Mouse (Mus musculus) stomach, embryonic 14.5 days (tissue): ENCODE measurements at regions not wholly inside any gene's neighbourhood (a gene's known extent, or its start where the extent isn't known, plus 50 kb on each side); places are given as distances from the start of the nearest gene placed in this dataset.

Source experiments
- ATAC-seq: fragments of 200-750 bp; cut with Nextera tagmentation; 2 replicates; pipeline ENCODE4 v1.8.0; 2017; ENCODE audit warnings: low read depth, moderate TSS enrichment; ENCODE audit not compliant: insufficient number of reproducible peaks, insufficient read depth, low FRiP score
- H3K27ac ChIP-seq: fragments of 300-500 bp; sonication (generic); 2 replicates; pipeline ENCODE4 v1.5.1; 2014; ENCODE audit warnings: mild to moderate bottlenecking, low read length, moderate library complexity, mixed read lengths
- H3K27me3 ChIP-seq: fragments of 300-500 bp; sonication (generic); 2 replicates; pipeline ENCODE4 v1.6.1; 2014; ENCODE audit warnings: low read length, control low read depth, mixed read lengths; ENCODE audit not compliant: control insufficient read depth, insufficient read depth
- H3K36me3 ChIP-seq: fragments of 300-500 bp; sonication (generic); 2 replicates; pipeline ENCODE4 v1.6.1; 2014; ENCODE audit warnings: mild to moderate bottlenecking, control low read depth, low read length, moderate library complexity, mixed read lengths; ENCODE audit not compliant: control insufficient read depth, insufficient read depth
- H3K4me1 ChIP-seq: fragments of 300-500 bp; sonication (generic); 2 replicates; pipeline ENCODE4 v1.6.1; 2014; ENCODE audit warnings: low read length, control low read depth, mixed read lengths; ENCODE audit not compliant: control insufficient read depth, insufficient read depth
- H3K4me2 ChIP-seq: fragments of 300-500 bp; sonication (generic); replicated peaks from 2 replicates; pipeline ENCODE4 v1.6.1; 2014; ENCODE audit warnings: low read depth, low read length, control low read depth
- H3K4me3 ChIP-seq: fragments of 300-500 bp; sonication (generic); 2 replicates; pipeline ENCODE4 v1.5.1; 2014; ENCODE audit warnings: low read depth, low read length, control low read depth
- H3K9ac ChIP-seq: fragments of 300-500 bp; sonication (generic); replicated peaks from 2 replicates; pipeline ENCODE4 v1.6.1; 2014; ENCODE audit warnings: low read depth, mild to moderate bottlenecking, control low read depth, low read length, moderate library complexity, mixed read lengths
- H3K9me3 ChIP-seq: fragments of 300-500 bp; sonication (generic); 2 replicates; pipeline ENCODE4 v1.6.1; 2016; ENCODE audit warnings: low read depth, low read length, control low read depth; ENCODE audit not compliant: control insufficient read depth
- WGBS: fragments of 180-500 bp; shearing (Covaris S2); extraction: QIAGEN DNeasy Blood & Tissue Kit; methylation state at CpG from one replicate; pipeline ENCODE4 v1.1.7; 2014; 5-methylcytosine and 5-hydroxymethylcytosine counted together

GRCm38 (mm10) chrX:158971726-158972125 lies 238.4 kb upstream of the Rps6ka3 start:
- Histone ChIP-seq H3K9me3 (no peaks in the 10 kb centered on the region), H3K9ac (no peak overlapping the region), H3K4me3 (no peak overlapping the region), H3K4me2 (no peak overlapping the region), H3K4me1 (no peaks in the 10 kb centered on the region), H3K27me3 (no peaks in the 10 kb centered on the region), H3K36me3 (no peaks in the 10 kb centered on the region), H3K27ac (no peak overlapping the region)
- no peak for ATAC-seq
- WGBS = 70% methylated on average over 5 of the region's 5 CpGs

GRCm38 (mm10) chrX:158976648-158977047 lies 233.5 kb upstream of the Rps6ka3 start:
- ATAC-seq = no peak
- Histone ChIP-seq H3K4me1 (no peaks in the 10 kb centered on the region), H3K9me3 (no peaks in the 10 kb centered on the region)

GRCm38 (mm10) chrX:158984721-158985120 lies 225.4 kb upstream of the Rps6ka3 start:
- no peak for ATAC-seq
- H3K36me3 ChIP-seq = no peaks in the 10 kb centered on the region
- no peak overlapping the region for H3K4me3 ChIP-seq
- H3K9me3 ChIP-seq = no peaks in the 10 kb centered on the region
- H3K4me1 ChIP-seq = no peaks in the 10 kb centered on the region
- H3K27me3 ChIP-seq = no peaks in the 10 kb centered on the region
- H3K9ac ChIP-seq = no peak overlapping the region
- H3K4me2 ChIP-seq = no peak overlapping the region
- 70% methylated on average over 2 of the region's 2 CpGs for WGBS
- no peak overlapping the region for H3K27ac ChIP-seq

More at GRCm38 (mm10) chrX:158976648-158977047, 233.5 kb upstream of the Rps6ka3 start:
- H3K4me3 ChIP-seq = no peak overlapping the region
- H3K4me2 ChIP-seq = no peak overlapping the region
- H3K36me3 ChIP-seq = no peaks in the 10 kb centered on the region
- H3K9ac ChIP-seq = no peak overlapping the region
- 47% methylated on average over 4 of the region's 5 CpGs for WGBS
- no peaks in the 10 kb centered on the region for H3K27me3 ChIP-seq
- no peak overlapping the region for H3K27ac ChIP-seq

GRCm38 (mm10) chrX:158987676-158988075 lies 222.4 kb upstream of the Rps6ka3 start:
- no peak for ATAC-seq
- H3K9me3 ChIP-seq = no peaks in the 10 kb centered on the region
- no peak overlapping the region for H3K27ac ChIP-seq
- H3K4me3 ChIP-seq = no peak overlapping the region
- H3K27me3 ChIP-seq = no peaks in the 10 kb centered on the region
- WGBS = 47% methylated on average over 3 of the region's 3 CpGs
- no peaks in the 10 kb centered on the region for H3K4me1 ChIP-seq
- H3K4me2 ChIP-seq = no peak overlapping the region
- no peak overlapping the region for H3K9ac ChIP-seq
- no peaks in the 10 kb centered on the region for H3K36me3 ChIP-seq

- Histone ChIP-seq H3K9ac (no peak overlapping the region), H3K27ac (no peak overlapping the region), H3K4me2 (no peak overlapping the region), H3K36me3 (no peaks in the 10 kb centered on the region), H3K4me3 (no peak overlapping the region), H3K27me3 (no peaks in the 10 kb centered on the region), H3K4me1 (no peaks in the 10 kb centered on the region), H3K9me3 (no peaks in the 10 kb centered on the region)
- no peak for ATAC-seq
- WGBS = 83% methylated on average over 1 of the region's 1 CpGs
Observed at GRCm38 (mm10) chrX:159018955-159019354, 191.2 kb upstream of the Rps6ka3 start.

GRCm38 (mm10) chrX:159026311-159026710 lies 183.8 kb upstream of the Rps6ka3 start:
- H3K9me3 ChIP-seq = no peaks in the 10 kb centered on the region
- ATAC-seq = no peak
- 90% methylated on average over 1 of the region's 1 CpGs for WGBS
- H3K4me2 ChIP-seq = no peak overlapping the region
- H3K27ac ChIP-seq = no peak overlapping the region
- no peak overlapping the region for H3K9ac ChIP-seq
- H3K27me3 ChIP-seq = no peaks in the 10 kb centered on the region
- H3K4me3 ChIP-seq = no peak overlapping the region
- no peaks in the 10 kb centered on the region for H3K36me3 ChIP-seq
- H3K4me1 ChIP-seq = no peaks in the 10 kb centered on the region

- Histone ChIP-seq H3K4me2 (no peak overlapping the region), H3K9ac (no peak overlapping the region), H3K4me3 (no peak overlapping the region), H3K27ac (no peak overlapping the region), H3K27me3 (no peaks in the 10 kb centered on the region), H3K36me3 (no peaks in the 10 kb centered on the region), H3K4me1 (no peaks in the 10 kb centered on the region), H3K9me3 (no peaks in the 10 kb centered on the region)
- no peak for ATAC-seq
- 75% methylated on average over 4 of the region's 4 CpGs for WGBS
Observed at GRCm38 (mm10) chrX:159031927-159032326, 178.2 kb upstream of the Rps6ka3 start.

- Histone ChIP-seq H3K27ac (no peak overlapping the region), H3K4me1 (no peaks in the 10 kb centered on the region), H3K4me2 (no peak overlapping the region), H3K9ac (no peak overlapping the region), H3K27me3 (no peaks in the 10 kb centered on the region), H3K36me3 (no peaks in the 10 kb centered on the region), H3K4me3 (no peak overlapping the region), H3K9me3 (no peaks in the 10 kb centered on the region)
- WGBS = 24% methylated on average over 3 of the region's 3 CpGs
- ATAC-seq = no peak
Observed at GRCm38 (mm10) chrX:159043432-159043831, 166.7 kb upstream of the Rps6ka3 start.

GRCm38 (mm10) chrX:159047876-159048275 lies 162.2 kb upstream of the Rps6ka3 start:
- no peaks in the 10 kb centered on the region for H3K36me3 ChIP-seq
- no peak overlapping the region for H3K27ac ChIP-seq
- ATAC-seq = no peak
- H3K9me3 ChIP-seq = no peaks in the 10 kb centered on the region
- no peak overlapping the region for H3K4me2 ChIP-seq
- no peaks in the 10 kb centered on the region for H3K4me1 ChIP-seq
- H3K9ac ChIP-seq = no peak overlapping the region
- no peak overlapping the region for H3K4me3 ChIP-seq
- WGBS = 30% methylated on average over 2 of the region's 2 CpGs
- H3K27me3 ChIP-seq = no peaks in the 10 kb centered on the region
